Mouse (Mus musculus) midbrain, embryonic 11.5 days (tissue): ENCODE data around the gene 2410004B18Rik. TPM values are rescaled to one million over a fixed set of nuclear protein-coding genes. Genes with fewer than 3 reads are reported as not detected.

Experiments used
- ATAC-seq: fragments of 200-750 bp; cut with Nextera tagmentation; 2 replicates; pipeline ENCODE4 v1.8.0; 2017; ENCODE audit warnings: moderate TSS enrichment, moderate library complexity; ENCODE audit not compliant: low FRiP score
- DNase-seq: peaks from one replicate; pipeline ENCODE4 v3.0.0; 2015; ENCODE audit warnings: low spot score; ENCODE audit errors: missing footprints
- H3K27ac ChIP-seq: fragments of 300-500 bp; sonication (generic); 2 replicates; pipeline ENCODE4 v1.5.1; 2014; ENCODE audit warnings: low read depth, low read length
- H3K27me3 ChIP-seq: fragments of 300-500 bp; sonication (generic); 2 replicates; pipeline ENCODE4 v1.6.1; 2014; ENCODE audit warnings: mild to moderate bottlenecking, low read length, moderate library complexity, mixed read lengths; ENCODE audit not compliant: control insufficient read depth, insufficient read depth
- H3K36me3 ChIP-seq: fragments of 300-500 bp; sonication (generic); 2 replicates; pipeline ENCODE4 v1.6.1; 2014; ENCODE audit warnings: mild to moderate bottlenecking, low read length, moderate library complexity, mixed read lengths; ENCODE audit not compliant: control insufficient read depth, insufficient read depth
- H3K4me1 ChIP-seq: fragments of 300-500 bp; sonication (generic); 2 replicates; pipeline ENCODE4 v1.6.1; 2014; ENCODE audit warnings: low read length; ENCODE audit not compliant: control insufficient read depth, insufficient read depth
- H3K4me2 ChIP-seq: fragments of 300-500 bp; sonication (generic); 2 replicates; pipeline ENCODE4 v1.6.1; 2014; ENCODE audit warnings: mild to moderate bottlenecking, moderate library complexity
- H3K4me3 ChIP-seq: fragments of 300-500 bp; sonication (generic); 2 replicates; pipeline ENCODE4 v1.5.1; 2014; ENCODE audit warnings: low read depth, low read length
- H3K9ac ChIP-seq: fragments of 300-500 bp; sonication (generic); 2 replicates; pipeline ENCODE4 v1.6.1; 2014; ENCODE audit warnings: low read length
- H3K9me3 ChIP-seq: fragments of 300-500 bp; sonication (generic); 2 replicates; pipeline ENCODE4 v1.6.1; 2016; ENCODE audit warnings: low read length; ENCODE audit not compliant: control insufficient read depth
- WGBS: fragments of 180-500 bp; shearing (Covaris S2); extraction: QIAGEN DNeasy Blood & Tissue Kit; methylation state at CpG from one replicate; pipeline ENCODE4 v1.1.7; 2014; 5-methylcytosine and 5-hydroxymethylcytosine counted together
- polyA plus RNA-seq: library from polyadenylated mRNA; unstranded; fragments of >200 nt; fragmentation: Nextera tagmentation; extraction: Ambion mirVana; gene quantifications from 2 replicates; pipeline ENCODE4 v1.2.1, GENCODE M21; 2014

2410004B18Rik gene
- polyA plus RNA-seq, 1 experiment from 2014 or later, result 63.3 TPM

DNA sequence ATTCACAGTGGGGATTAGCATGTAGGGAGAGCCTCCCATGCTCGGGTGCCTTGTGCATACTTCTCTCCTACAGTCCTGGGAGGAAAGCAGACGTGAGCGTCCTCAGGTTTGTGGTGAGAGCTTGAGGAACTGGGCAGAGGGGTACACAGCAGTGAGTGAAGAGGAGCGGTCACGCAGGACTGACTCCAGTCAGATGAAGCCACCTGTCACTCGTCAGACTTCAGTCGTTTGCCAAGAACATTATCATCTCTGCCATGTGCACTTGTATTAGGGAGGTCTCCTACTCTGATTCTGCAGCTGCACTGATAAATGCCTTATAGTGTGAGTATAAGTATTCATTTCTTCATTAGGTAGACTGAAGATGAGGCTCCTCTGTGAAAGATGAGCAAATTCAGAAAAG lies 6.5 kb downstream of the 2410004B18Rik start:
- Histone ChIP-seq H3K4me1 (peaks cover 3% of the 10 kb centered on the region), H3K4me2 (no peak overlapping the region), H3K9me3 (no peaks in the 10 kb centered on the region), H3K27me3 (no peaks in the 10 kb centered on the region), H3K9ac (no peak overlapping the region), H3K27ac (no peak overlapping the region), H3K4me3 (no peak overlapping the region), H3K36me3 (peaks cover 5% of the 10 kb centered on the region)
- 85% methylated on average over 7 of the region's 7 CpGs for WGBS
- ATAC-seq (no peak), DNase-seq (no peak)

DNA sequence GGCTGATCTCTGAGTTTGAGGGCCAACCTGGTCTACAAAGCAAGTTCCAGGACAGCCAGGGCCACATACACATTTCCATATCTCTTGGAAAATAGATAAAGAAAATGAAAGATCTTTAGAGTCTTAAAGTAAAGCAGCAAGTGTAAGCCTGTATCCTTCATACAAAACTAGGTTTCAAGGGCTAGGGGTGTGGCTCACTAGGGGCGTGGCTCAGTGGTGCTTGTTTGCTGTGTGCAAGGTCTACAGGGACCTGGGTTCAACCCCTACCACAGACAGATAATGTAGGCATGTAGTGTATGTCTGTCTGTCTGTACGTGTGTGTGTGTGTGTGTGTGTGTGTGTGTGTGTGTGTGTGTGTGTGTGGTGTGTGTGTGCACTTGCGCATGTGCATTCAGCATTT lies 8.1 kb downstream of the 2410004B18Rik start:
- no peak overlapping the region for H3K4me3 ChIP-seq
- no peak for DNase-seq
- H3K4me1 ChIP-seq, result peaks cover 3% of the 10 kb centered on the region; the same call in 1 of the 2 replicates
- no peak for ATAC-seq
- no peak overlapping the region for H3K27ac ChIP-seq
- H3K9me3 ChIP-seq, result no peaks in the 10 kb centered on the region
- no peaks in the 10 kb centered on the region; the same call in 1 of the 2 replicates for H3K27me3 ChIP-seq
- H3K36me3 ChIP-seq, result peaks cover 5% of the 10 kb centered on the region
- H3K4me2 ChIP-seq, result no peak overlapping the region
- H3K9ac ChIP-seq, result no peak overlapping the region
- 86% methylated on average over 3 of the region's 3 CpGs for WGBS

- no peak for DNase-seq
- H3K9ac ChIP-seq, result no peak overlapping the region
- no peak for ATAC-seq
- H3K36me3 ChIP-seq, result peaks cover 3% of the 10 kb centered on the region; the same call in 1 of the 2 replicates
- no peaks in the 10 kb centered on the region; the same call in 1 of the 2 replicates for H3K27me3 ChIP-seq
- H3K4me1 ChIP-seq, result peaks cover 3% of the 10 kb centered on the region; the same call in 1 of the 2 replicates
- no peaks in the 10 kb centered on the region for H3K9me3 ChIP-seq
- H3K27ac ChIP-seq, result no peak overlapping the region
- no peak overlapping the region for H3K4me2 ChIP-seq
- 75% methylated on average over 2 of the region's 2 CpGs for WGBS
- no peak overlapping the region for H3K4me3 ChIP-seq
Measured at GRCm38 (mm10) chr3:145946654-145947053, 8.8 kb downstream of the 2410004B18Rik start.

DNA sequence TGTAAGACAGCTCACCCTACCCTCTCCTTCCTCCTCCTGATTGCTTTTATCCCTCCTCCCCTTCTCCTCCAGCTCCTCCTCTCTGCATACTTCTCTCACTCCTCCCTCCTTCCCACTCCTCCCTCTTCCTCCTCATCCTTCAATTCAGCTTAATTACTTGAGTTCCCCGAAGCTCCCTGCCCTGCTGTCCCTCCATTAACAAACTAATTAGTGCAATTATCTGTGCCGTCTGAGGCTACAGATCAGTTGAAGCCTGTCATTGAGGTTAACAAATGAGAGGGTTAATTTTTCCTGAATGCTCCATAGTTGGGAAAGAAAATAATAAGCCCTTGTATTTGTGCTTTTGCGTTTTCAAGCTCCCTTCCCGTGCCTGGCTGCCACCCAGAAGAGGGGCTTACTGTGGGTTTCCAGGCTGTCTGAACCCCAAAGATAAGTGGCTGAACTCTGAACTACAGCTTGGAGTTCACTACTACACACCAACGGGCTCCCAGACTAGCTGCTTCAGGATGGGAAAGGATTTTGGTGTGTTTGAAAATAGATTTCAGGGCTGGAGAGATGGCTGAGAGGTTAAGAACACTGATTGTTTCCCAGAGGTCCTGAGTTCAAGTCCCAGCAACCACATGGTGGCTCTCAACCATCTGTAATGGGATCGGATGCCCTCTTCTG lies 9.9 kb downstream of the 2410004B18Rik start:
- Histone ChIP-seq H3K27ac (no peak overlapping the region), H3K36me3 (peaks cover 3% of the 10 kb centered on the region; the same call in 1 of the 2 replicates), H3K4me1 (peaks cover 3% of the 10 kb centered on the region; the same call in 1 of the 2 replicates), H3K4me3 (no peak overlapping the region), H3K4me2 (no peak overlapping the region), H3K9me3 (no peaks in the 10 kb centered on the region), H3K27me3 (no peaks in the 10 kb centered on the region; the same call in 1 of the 2 replicates), H3K9ac (no peak overlapping the region)
- WGBS, result 64% methylated on average over 6 of the region's 6 CpGs
- ATAC-seq, result no peak
- peak; percentile 77 for DNase-seq

- Histone ChIP-seq H3K27ac (no peak overlapping the region), H3K9me3 (no peaks in the 10 kb centered on the region), H3K36me3 (no peaks in the 10 kb centered on the region), H3K4me3 (no peak overlapping the region), H3K4me1 (peaks cover 3% of the 10 kb centered on the region; the same call in 1 of the 2 replicates), H3K9ac (0 out of 2 replicates have a peak overlapping the region, but pooled peaks have one; percentile 27), H3K27me3 (no peaks in the 10 kb centered on the region; the same call in 1 of the 2 replicates), H3K4me2 (peak overlapping the region; percentile 37)
- peak; percentile 93 for DNase-seq
- peak; percentile 79 for ATAC-seq
- WGBS, result 7% methylated on average over 15 of the region's 15 CpGs
Measured at GRCm38 (mm10) chr3:145950034-145950814, 12.4 kb downstream of the 2410004B18Rik start.

DNA sequence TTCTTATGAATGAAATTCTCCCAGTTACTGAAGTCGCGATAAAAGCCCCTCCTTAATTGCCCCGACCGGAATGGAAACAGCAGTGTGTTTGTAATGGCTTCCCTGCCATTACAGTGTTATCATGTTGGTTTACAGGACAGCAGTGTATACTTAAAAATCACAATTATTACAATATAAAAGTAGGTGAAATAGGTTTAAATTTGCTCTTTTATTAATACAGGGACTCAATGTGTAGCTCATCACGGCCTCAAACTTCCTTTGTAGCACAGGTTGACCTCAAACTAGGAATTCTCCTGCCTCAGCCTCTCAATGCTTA lies 13.0 kb downstream of the 2410004B18Rik start:
- peaks cover 3% of the 10 kb centered on the region; the same call in 1 of the 2 replicates for H3K4me1 ChIP-seq
- no peak overlapping the region for H3K4me3 ChIP-seq
- ATAC-seq (no peak), DNase-seq (no peak)
- no peak overlapping the region for H3K27ac ChIP-seq
- H3K27me3 ChIP-seq, result no peaks in the 10 kb centered on the region; the same call in 1 of the 2 replicates
- H3K36me3 ChIP-seq, result no peaks in the 10 kb centered on the region
- 60% methylated on average over 5 of the region's 5 CpGs for WGBS
- H3K4me2 ChIP-seq, result no peak overlapping the region
- H3K9me3 ChIP-seq, result no peaks in the 10 kb centered on the region
- H3K9ac ChIP-seq, result no peak overlapping the region

- Histone ChIP-seq H3K4me1 (peaks cover 3% of the 10 kb centered on the region; the same call in 1 of the 2 replicates), H3K4me3 (no peak overlapping the region), H3K27me3 (no peaks in the 10 kb centered on the region; the same call in 1 of the 2 replicates), H3K36me3 (no peaks in the 10 kb centered on the region), H3K9ac (no peak overlapping the region), H3K9me3 (no peaks in the 10 kb centered on the region), H3K27ac (no peak overlapping the region), H3K4me2 (no peak overlapping the region)
- 77% methylated on average over 17 of the region's 17 CpGs for WGBS
- DNase-seq (no peak), ATAC-seq (peak; percentile 10; the same call in 1 of the 2 replicates)
Measured at GRCm38 (mm10) chr3:145951287-145952165, 13.7 kb downstream of the 2410004B18Rik start.

- no peak overlapping the region for H3K4me3 ChIP-seq
- H3K27me3 ChIP-seq, result no peaks in the 10 kb centered on the region; the same call in 1 of the 2 replicates
- no peak overlapping the region for H3K27ac ChIP-seq
- H3K9me3 ChIP-seq, result no peaks in the 10 kb centered on the region
- WGBS, result 89% methylated on average over 7 of the region's 7 CpGs
- H3K4me1 ChIP-seq, result peaks cover 3% of the 10 kb centered on the region; the same call in 1 of the 2 replicates
- no peaks in the 10 kb centered on the region for H3K36me3 ChIP-seq
- DNase-seq (no peak), ATAC-seq (no peak)
- no peak overlapping the region for H3K4me2 ChIP-seq
- H3K9ac ChIP-seq, result no peak overlapping the region
Measured at GRCm38 (mm10) chr3:145952945-145953344, 15.1 kb downstream of the 2410004B18Rik start.
